Mouse (Mus musculus) CH12.LX (cell line): ENCODE data around the gene Enox2. TPM values are rescaled to one million over a fixed set of nuclear protein-coding genes. Genes with fewer than 3 reads are reported as not detected.

Source experiments
- DNase-seq: peaks from one replicate; pipeline ENCODE4 v3.0.0-alpha.2; 2013; ENCODE audit errors: extremely low read depth
- H3K27ac ChIP-seq: 2 replicates; pipeline ENCODE4 v1.5.1; 2012; ENCODE audit warnings: low read depth, mild to moderate bottlenecking, control low read depth, moderate library complexity; ENCODE audit not compliant: insufficient read depth
- H3K27me3 ChIP-seq: replicated peaks from 2 replicates; pipeline ENCODE3; 2012; ENCODE audit warnings: inconsistent platforms
- H3K36me3 ChIP-seq, 2 experiments: replicated peaks in 1 of 2; 2 replicates each; pipeline versions ENCODE3 to v1.6.1; 2012; ENCODE audit warnings: inconsistent platforms in 1 of 2, low read length in 1 of 2, mild to moderate bottlenecking in 1 of 2, mixed read lengths in 1 of 2, moderate library complexity in 1 of 2; ENCODE audit not compliant: control insufficient read depth in 1 of 2, insufficient read depth in 1 of 2
- H3K4me1 ChIP-seq, 2 experiments: 2 replicates each; pipeline ENCODE4 v1.6.1; 2012; ENCODE audit warnings: inconsistent platforms in 1 of 2, moderate library complexity in 1 of 2; ENCODE audit not compliant: insufficient read depth in 2 of 2, control insufficient read depth in 1 of 2
- H3K4me2 ChIP-seq: 2 replicates; pipeline ENCODE4 v1.6.1; 2012; ENCODE audit warnings: low read depth, mild to moderate bottlenecking, control low read depth; ENCODE audit not compliant: poor library complexity, insufficient read depth, severe bottlenecking
- H3K4me3 ChIP-seq, 3 experiments: fragments of 150-350 bp in 1 of 3; sonication (generic) in 1 of 3; replicated peaks in 1 of 3; 2 replicates each; pipeline versions ENCODE3 to v1.5.1; 2011 to 2012; ENCODE audit warnings: low read depth in 2 of 3, low read length in 2 of 3, mild to moderate bottlenecking in 2 of 3, moderate library complexity in 2 of 3, control low read depth in 1 of 3, improper control_type of control experiment in 1 of 3, inconsistent platforms in 1 of 3, mixed read lengths in 1 of 3; ENCODE audit not compliant: poor library complexity in 1 of 3
- H3K79me2 ChIP-seq: replicated peaks from 2 replicates; pipeline ENCODE4 v1.6.1; 2012; ENCODE audit warnings: mild to moderate bottlenecking, moderate library complexity; ENCODE audit not compliant: control insufficient read depth, poor library complexity, insufficient read depth, severe bottlenecking; ENCODE audit errors: extremely low read depth
- H3K9ac ChIP-seq: 2 replicates; pipeline ENCODE4 v1.6.1; 2012; ENCODE audit warnings: low read depth, mild to moderate bottlenecking, control low read depth, moderate library complexity; ENCODE audit not compliant: insufficient read depth
- H3K9me3 ChIP-seq: replicated peaks from 2 replicates; pipeline ENCODE3; 2012; ENCODE audit warnings: low read length, inconsistent platforms, mixed read lengths
- CHD1 ChIP-seq: IDR thresholded peaks from 2 replicates; pipeline ENCODE4 v1.6.1; 2012; ENCODE audit warnings: low read depth, low read length, improper control_type of control experiment, inconsistent platforms
- CHD2 ChIP-seq: IDR thresholded peaks from 2 replicates; pipeline ENCODE4 v1.6.1; 2011; ENCODE audit warnings: low read length, improper control_type of control experiment
- CTCF ChIP-seq, 2 experiments: IDR thresholded peaks in 1 of 2; conservative IDR thresholded peaks in 1 of 2; 2 replicates each; pipeline ENCODE4 v1.5.1; 2011 to 2012; ENCODE audit warnings: low read depth in 2 of 2, low read length in 2 of 2, improper control_type of control experiment in 1 of 2, inconsistent platforms in 1 of 2, mild to moderate bottlenecking in 1 of 2, moderate library complexity in 1 of 2
- E2F4 ChIP-seq: IDR thresholded peaks from 2 replicates; pipeline ENCODE4 v1.6.1; 2011; ENCODE audit warnings: low read depth, low read length, improper control_type of control experiment; ENCODE audit not compliant: insufficient replicate concordance
- ELF1 ChIP-seq: IDR thresholded peaks from 2 replicates; pipeline ENCODE4 v1.6.1; 2014; ENCODE audit warnings: low read depth, mild to moderate bottlenecking, inconsistent platforms, low read length, improper control_type of control experiment
- EP300 ChIP-seq: IDR thresholded peaks from 2 replicates; pipeline ENCODE4 v1.6.1; 2011; ENCODE audit warnings: low read length, improper control_type of control experiment
- GABPA ChIP-seq: IDR thresholded peaks from 2 replicates; pipeline ENCODE4 v1.6.1; 2012; ENCODE audit warnings: low read depth, low read length, improper control_type of control experiment, inconsistent platforms; ENCODE audit not compliant: insufficient replicate concordance
- JUN ChIP-seq: IDR thresholded peaks from 2 replicates; pipeline ENCODE4 v1.6.1; 2011; ENCODE audit warnings: low read depth, mild to moderate bottlenecking, low read length, improper control_type of control experiment, moderate library complexity; ENCODE audit not compliant: insufficient read depth
- JUND ChIP-seq: conservative IDR thresholded peaks from 2 replicates; pipeline ENCODE4 v1.6.1; 2011; ENCODE audit warnings: low read depth, low read length, improper control_type of control experiment
- KAT2A ChIP-seq: IDR thresholded peaks from 2 replicates; pipeline ENCODE4 v1.6.1; 2012; ENCODE audit warnings: low read length, improper control_type of control experiment, inconsistent platforms; ENCODE audit not compliant: insufficient replicate concordance
- MAX ChIP-seq: IDR thresholded peaks from 2 replicates; pipeline ENCODE4 v1.6.1; 2011; ENCODE audit warnings: low read length, improper control_type of control experiment
- MAZ ChIP-seq: IDR thresholded peaks from 2 replicates; pipeline ENCODE4 v1.6.1; 2012; ENCODE audit warnings: low read depth, mild to moderate bottlenecking, inconsistent platforms, low read length, improper control_type of control experiment, moderate library complexity
- MEF2A ChIP-seq: IDR thresholded peaks from 2 replicates; pipeline ENCODE4 v1.6.1; 2014; ENCODE audit warnings: low read depth, mild to moderate bottlenecking, inconsistent platforms, low read length, improper control_type of control experiment, borderline replicate concordance
- POLR2A ChIP-seq: IDR thresholded peaks from 2 replicates; pipeline ENCODE4 v1.6.1; 2011; ENCODE audit warnings: low read depth, mild to moderate bottlenecking, improper control_type of control experiment, low read length
- POLR2AphosphoS2 ChIP-seq: IDR thresholded peaks from 2 replicates; pipeline ENCODE4 v1.6.1; 2011; ENCODE audit warnings: low read depth, low read length, improper control_type of control experiment
- RAD21 ChIP-seq: IDR thresholded peaks from 2 replicates; pipeline ENCODE4 v1.6.1; 2011; ENCODE audit warnings: low read depth, mild to moderate bottlenecking, low read length, improper control_type of control experiment, moderate library complexity
- USF1 ChIP-seq: IDR thresholded peaks from 2 replicates; pipeline ENCODE4 v1.6.1; 2014; ENCODE audit warnings: low read depth, mild to moderate bottlenecking, inconsistent platforms, low read length, improper control_type of control experiment
- ZC3H11A ChIP-seq: IDR thresholded peaks from 2 replicates; pipeline ENCODE4 v1.6.1; 2012; ENCODE audit warnings: low read depth, mild to moderate bottlenecking, inconsistent platforms, low read length, improper control_type of control experiment
- ZKSCAN1 ChIP-seq: IDR thresholded peaks from 2 replicates; pipeline ENCODE4 v1.6.1; 2012; ENCODE audit warnings: low read depth, inconsistent platforms, low read length, improper control_type of control experiment, borderline replicate concordance
- ZNF384 ChIP-seq: IDR thresholded peaks from 2 replicates; pipeline ENCODE4 v1.6.1; 2012; ENCODE audit warnings: low read depth, low read length, improper control_type of control experiment, inconsistent platforms
- dilution Hi-C: fragments of 300-500 bp; cut with MboI; formaldehyde crosslinking; loops from 2 replicates; pipeline ENCODE4 v1.14.3; 2020; ENCODE audit warnings: low sequenced_read_pairs; ENCODE audit not compliant: extremely low pct_unique_long_range_greater_than_20kb, extremely low pct_ligation_motif_present
- in situ Hi-C: fragments of 300-500 bp; cut with MboI; formaldehyde crosslinking; loops from 3 replicates; pipeline ENCODE4 v1.14.3; 2019; ENCODE audit warnings: low sequenced_read_pairs, low pct_ligation_motif_present, low pct_unique_long_range_greater_than_20kb, mixed read lengths
- polyA plus RNA-seq: library from polyadenylated mRNA; unstranded; fragments of >175 nt; gene quantifications from 2 replicates; pipeline ENCODE4 v1.2.1, GENCODE M21; 2012; ENCODE audit warnings: low read depth; ENCODE audit not compliant: insufficient read length
- total RNA-seq, 2 experiments: library from RNA; depleted of rRNA; stranded (reverse); fragments of 300-350 nt in 1 of 2; fragments of >200 nt in 1 of 2; gene quantifications; 2 replicates each; pipeline ENCODE4 v1.2.3; 2012 to 2014

Gene Enox2
- total and polyA plus RNA-seq, 3 experiments = 8.4 to 12.9 (median 12.7) TPM

- no peaks in the 10 kb centered on the region for H3K36me3 ChIP-seq
- no peak overlapping the region for H3K4me2 ChIP-seq
- no peaks in the 10 kb centered on the region for H3K4me1 ChIP-seq
- dilution Hi-C loops = no loop called here
- H3K4me3 ChIP-seq = no peak overlapping the region
- in situ Hi-C loops = no loop called here
- no peaks in the 10 kb centered on the region for H3K79me2 ChIP-seq
- no peaks in the 10 kb centered on the region for H3K9me3 ChIP-seq
- no peaks in the 10 kb centered on the region for H3K27me3 ChIP-seq
- TF ChIP-seq E2F4 (no peak), ZNF384 (no peak), CHD2 (no peak), POLR2A (no peak), MEF2A (no peak)
- H3K9ac ChIP-seq = no peak overlapping the region
- DNase-seq = no peak
- no peak overlapping the region for H3K27ac ChIP-seq
These were observed 133.8 kb downstream of the Enox2 start for GRCm38 (mm10) chrX:49154280-49154679.

GRCm38 (mm10) chrX:49124774-49125429 is 163.2 kb downstream of the Enox2 start:
- in situ Hi-C loops = no loop called here
- peaks cover 0 to 3% of the 10 kb centered on the region in 2 experiments; a peak in 1 of 4 replicates for H3K4me1 ChIP-seq
- no peak overlapping the region for H3K9ac ChIP-seq

GRCm38 (mm10) chrX:49116465-49116864 is 171.6 kb downstream of the Enox2 start:
- Histone ChIP-seq H3K4me1 (peaks cover 0 to 16% of the 10 kb centered on the region in 2 experiments; a peak in 2 of 4 replicates), H3K79me2 (no peaks in the 10 kb centered on the region), H3K9me3 (no peaks in the 10 kb centered on the region), H3K36me3 (no peaks in the 10 kb centered on the region), H3K4me2 (no peak overlapping the region), H3K27ac (no peak overlapping the region), H3K27me3 (no peaks in the 10 kb centered on the region), H3K4me3 (no peak overlapping the region), H3K9ac (no peak overlapping the region)
- no peak for DNase-seq
- dilution Hi-C loops (no loop called here), in situ Hi-C loops (no loop called here)
- TF ChIP-seq JUND = no peak
- TF ChIP-seq KAT2A = no peak
- TF ChIP-seq EP300 = no peak
- TF ChIP-seq CTCF (conservative IDR thresholded peaks at IDR 0.05 in 1 of 2, IDR thresholded peaks at IDR 0.05 in 1 of 2; ENCODE audit: low read depth in 2 of 2, low read length in 2 of 2) = no peak
- TF ChIP-seq USF1 = no peak
- TF ChIP-seq MAZ = no peak
- no peak for TF ChIP-seq ZKSCAN1
- TF ChIP-seq MEF2A = no peak
- TF ChIP-seq MAX = no peak
- TF ChIP-seq ZC3H11A = no peak
- TF ChIP-seq POLR2A = no peak
- no peak for TF ChIP-seq ELF1
- TF ChIP-seq POLR2AphosphoS2 = no peak
- no peak for TF ChIP-seq GABPA
- no peak for TF ChIP-seq RAD21
- TF ChIP-seq ZNF384 = no peak

More at GRCm38 (mm10) chrX:49124774-49125429, 163.2 kb downstream of the Enox2 start:
- H3K27me3 ChIP-seq = no peaks in the 10 kb centered on the region
- H3K36me3 ChIP-seq = no peaks in the 10 kb centered on the region
- DNase-seq = no peak
- H3K4me3 ChIP-seq = no peak overlapping the region
- H3K79me2 ChIP-seq = no peaks in the 10 kb centered on the region
- no peak overlapping the region for H3K27ac ChIP-seq
- TF ChIP-seq JUN (no peak), E2F4 (no peak), CHD1 (no peak), MAX (no peak)
- no peaks in the 10 kb centered on the region for H3K9me3 ChIP-seq
- H3K4me2 ChIP-seq = no peak overlapping the region
- dilution Hi-C loops = no loop called here
